Mouse (Mus musculus) cortical plate, adult 2 months (tissue): Measurements from ENCODE around the gene Ppan. TPM values are rescaled to one million over a fixed set of nuclear protein-coding genes. Genes with fewer than 3 reads are reported as not detected.

ENCODE experiments used
- H3K27ac ChIP-seq: fragments of 200-500 bp; 2 replicates; pipeline ENCODE4 v1.5.1; 2012; ENCODE audit warnings: low read length, control low read depth, inconsistent platforms; ENCODE audit not compliant: insufficient read depth
- H3K4me1 ChIP-seq: fragments of 200-500 bp; 2 replicates; pipeline ENCODE4 v1.6.1; 2011; ENCODE audit warnings: low read length; ENCODE audit not compliant: control insufficient read depth, insufficient read depth
- H3K4me3 ChIP-seq: fragments of 200-500 bp; 2 replicates; pipeline ENCODE4 v1.5.1; 2011; ENCODE audit warnings: mild to moderate bottlenecking, low read length, control low read depth; ENCODE audit not compliant: insufficient read depth
- CTCF ChIP-seq: fragments of 200-500 bp; IDR thresholded peaks from 2 replicates; pipeline ENCODE4 v1.5.1; 2011; ENCODE audit warnings: mild to moderate bottlenecking, control low read depth, low read length; ENCODE audit not compliant: insufficient read depth; ENCODE audit errors: extremely low read depth
- POLR2A ChIP-seq: fragments of 200-500 bp; IDR thresholded peaks from 2 replicates; pipeline ENCODE4 v1.6.1; 2011; ENCODE audit warnings: mild to moderate bottlenecking, low read length, control low read depth; ENCODE audit not compliant: insufficient read depth; ENCODE audit errors: extremely low read depth
- polyA plus RNA-seq: library from polyadenylated mRNA; depleted of rRNA; stranded (reverse); fragments of >200 nt; gene quantifications from 2 replicates; pipeline ENCODE4 v1.2.3, GENCODE M21; 2012

The Ppan gene
- polyA plus RNA-seq, 1 experiment = 41.7 TPM

GRCm38 (mm10) chr9:20868448-20869001, 19.4 kb upstream of the Ppan start, which contains the start of gene A230050P20Rik:
Gene A230050P20Rik (plus strand): TSS chr9:20868642.
- H3K4me3 ChIP-seq = peak within 1 kb of the TSS; percentile 67
- H3K27ac ChIP-seq = peak within 1 kb of the TSS; percentile 66
- H3K4me1 ChIP-seq = no peaks in the 10 kb centered on the region
- TF ChIP-seq POLR2A (peak; percentile 69), CTCF (no peak)

GRCm38 (mm10) chr9:20869246-20869645, 18.7 kb upstream of the Ppan start:
- Histone ChIP-seq H3K27ac (no peak overlapping the region), H3K4me3 (peak overlapping the region; percentile 67), H3K4me1 (no peaks in the 10 kb centered on the region)
- TF ChIP-seq POLR2A = no peak

GRCm38 (mm10) chr9:20870211-20871173, 17.5 kb upstream of the Ppan start:
- no peak overlapping the region for H3K4me3 ChIP-seq

GRCm38 (mm10) chr9:20872991-20873390, 15.0 kb upstream of the Ppan start:
- H3K27ac ChIP-seq = no peak overlapping the region
- TF ChIP-seq CTCF (no peak), POLR2A (no peak)
- H3K4me1 ChIP-seq = no peaks in the 10 kb centered on the region
- H3K4me3 ChIP-seq = no peak overlapping the region

More at GRCm38 (mm10) chr9:20870211-20871173, 17.5 kb upstream of the Ppan start:
- Histone ChIP-seq H3K4me1 (no peaks in the 10 kb centered on the region), H3K27ac (no peak overlapping the region)
- TF ChIP-seq POLR2A (no peak), CTCF (0 out of 2 replicates have a peak, but pooled peaks have one; percentile 12)

- Histone ChIP-seq H3K27ac (no peak overlapping the region), H3K4me1 (no peaks in the 10 kb centered on the region), H3K4me3 (no peak overlapping the region)
- no peak for TF ChIP-seq CTCF
- TF ChIP-seq POLR2A = no peak
These were observed 14.5 kb upstream of the Ppan start for GRCm38 (mm10) chr9:20873521-20873920.

- TF ChIP-seq CTCF = no peak
- no peak for TF ChIP-seq POLR2A
These were observed 12.8 kb upstream of the Ppan start for GRCm38 (mm10) chr9:20875021-20875790.

GRCm38 (mm10) chr9:20876318-20877117, 11.5 kb upstream of the Ppan start:
- no peak overlapping the region for H3K27ac ChIP-seq
- no peaks in the 10 kb centered on the region for H3K4me1 ChIP-seq
- TF ChIP-seq POLR2A = no peak
- TF ChIP-seq CTCF = no peak
- no peak overlapping the region for H3K4me3 ChIP-seq

More at GRCm38 (mm10) chr9:20875021-20875790, 12.8 kb upstream of the Ppan start:
- Histone ChIP-seq H3K27ac (no peak overlapping the region), H3K4me3 (no peak overlapping the region), H3K4me1 (no peaks in the 10 kb centered on the region)

- peak overlapping the region; percentile 38 for H3K4me3 ChIP-seq
- peak; percentile 81 for TF ChIP-seq POLR2A
- no peak for TF ChIP-seq CTCF
- 0 out of 2 replicates have a peak overlapping the region, but pooled peaks have one; percentile 9 for H3K27ac ChIP-seq
- no peaks in the 10 kb centered on the region for H3K4me1 ChIP-seq
These were observed 10.6 kb upstream of the Ppan start for GRCm38 (mm10) chr9:20877118-20878040.
